Mouse (Mus musculus): ENCODE measurements around the gene Gbp9. TPM values are rescaled to one million over a fixed set of nuclear protein-coding genes. Genes with fewer than 3 reads are reported as not detected.

The Gbp9 gene
- polyA plus RNA-seq, 1 experiment from 2014 or later = 2.0 TPM

DNA sequence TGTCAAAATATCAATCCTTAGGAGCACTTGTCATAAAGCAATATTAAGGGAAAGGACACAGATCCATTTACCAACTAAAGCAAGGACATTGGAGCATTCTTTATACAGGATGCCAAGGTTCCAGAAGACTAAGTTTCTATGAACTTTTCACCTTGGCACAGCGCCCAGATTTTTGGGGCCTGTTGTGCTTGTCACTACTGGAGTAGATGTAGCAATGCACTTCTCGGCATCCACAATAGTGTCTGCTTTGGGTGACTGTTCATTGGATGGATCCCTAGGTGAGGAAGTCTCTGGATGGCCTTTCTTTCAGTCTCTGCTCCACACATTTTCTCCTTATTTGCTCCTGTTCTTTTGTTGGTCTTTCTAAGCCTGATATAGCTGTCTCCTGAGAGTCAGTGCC, 107.0 kb downstream of the Gbp9 start:
- no peaks in the 10 kb centered on the region for H3K4me1 ChIP-seq (replicated peaks)
- 82% methylated on average over 2 of the region's 2 CpGs for WGBS
- H3K9me3 ChIP-seq = no peaks in the 10 kb centered on the region
- no peak overlapping the region for H3K9ac ChIP-seq
- no peak overlapping the region for H3K4me2 ChIP-seq
- no peak overlapping the region for H3K4me3 ChIP-seq
- no peaks in the 10 kb centered on the region for H3K27me3 ChIP-seq
- H3K36me3 ChIP-seq = no peaks in the 10 kb centered on the region
- ATAC-seq (ENCODE audit: low read depth) = no peak
- H3K27ac ChIP-seq (replicated peaks) = no peak overlapping the region

Other genes with a start within 250 kb of the Gbp9 start
- 0.50 and 1.0 TPM in 2 replicates for gene Abcg3, start 156.8 kb downstream of the Gbp9 start, polyA plus RNA-seq (2015; fragmentation: Nextera tagmentation; extraction: Ambion mirVana)
- 0.54 and 1.2 TPM in 2 replicates for gene Gbp8, start within 50 bp of the Gbp9 start, polyA plus RNA-seq (2015; fragmentation: Nextera tagmentation; extraction: Ambion mirVana)
- 2.0 and 2.1 TPM in 2 replicates for gene Gbp4, start within 50 bp of the Gbp9 start, polyA plus RNA-seq (2015; fragmentation: Nextera tagmentation; extraction: Ambion mirVana)
- 1.1 and 1.7 TPM in 2 replicates for gene Gbp10, start 100.0 kb upstream of the Gbp9 start, polyA plus RNA-seq (2015; fragmentation: Nextera tagmentation; extraction: Ambion mirVana)
- gene Gm43302, start 154.2 kb upstream of the Gbp9 start, polyA plus RNA-seq (2015; fragmentation: Nextera tagmentation; extraction: Ambion mirVana) = not detected in 2 replicates
- gene Gbp6, start 154.2 kb upstream of the Gbp9 start, polyA plus RNA-seq (2015; fragmentation: Nextera tagmentation; extraction: Ambion mirVana) = 4.6 and 5.0 TPM in 2 replicates

Measured in neural tube, embryonic 13.5 days (tissue).